Mouse (Mus musculus) hindbrain, embryonic 14.5 days (tissue): ENCODE measurements around the gene Rfc4. TPM values are rescaled to one million over a fixed set of nuclear protein-coding genes. Genes with fewer than 3 reads are reported as not detected.
A peak's percentile ranks its signal among the peaks of the same experiment; 100 is the strongest.

Experiments used
- ATAC-seq: fragments of 200-750 bp; cut with Nextera tagmentation; 2 replicates; pipeline ENCODE4 v1.8.0; 2017; ENCODE audit warnings: moderate number of reproducible peaks, mild to moderate bottlenecking, moderate TSS enrichment, moderate library complexity; ENCODE audit not compliant: low FRiP score
- DNase-seq: peaks from one replicate; pipeline ENCODE4 v3.0.0-alpha.2; 2015; ENCODE audit warnings: low spot score
- H3K27ac ChIP-seq: fragments of 300-500 bp; sonication (generic); 2 replicates; pipeline ENCODE4 v1.5.1; 2014; ENCODE audit warnings: mild to moderate bottlenecking, moderate library complexity
- H3K27me3 ChIP-seq: fragments of 300-500 bp; sonication (generic); 2 replicates; pipeline ENCODE4 v1.6.1; 2014; ENCODE audit warnings: mild to moderate bottlenecking, low read length, mixed read lengths; ENCODE audit not compliant: control insufficient read depth, insufficient read depth
- H3K36me3 ChIP-seq: fragments of 300-500 bp; sonication (generic); replicated peaks from 2 replicates; pipeline ENCODE4 v1.6.1; 2014; ENCODE audit not compliant: control insufficient read depth, insufficient read depth
- H3K4me1 ChIP-seq: fragments of 300-500 bp; sonication (generic); replicated peaks from 2 replicates; pipeline ENCODE4 v1.6.1; 2014; ENCODE audit warnings: antibody characterized with exemption, low read length, mixed read lengths; ENCODE audit not compliant: control insufficient read depth, insufficient read depth
- H3K4me2 ChIP-seq: fragments of 300-500 bp; sonication (generic); replicated peaks from 2 replicates; pipeline ENCODE4 v1.6.1; 2014; ENCODE audit warnings: mild to moderate bottlenecking, moderate library complexity
- H3K4me3 ChIP-seq: fragments of 300-500 bp; sonication (generic); replicated peaks from 2 replicates; pipeline ENCODE4 v1.5.1; 2014; ENCODE audit warnings: mild to moderate bottlenecking, low read length
- H3K9ac ChIP-seq: fragments of 300-500 bp; sonication (generic); 2 replicates; pipeline ENCODE4 v1.6.1; 2014
- H3K9me3 ChIP-seq: fragments of 300-500 bp; sonication (generic); 2 replicates; pipeline ENCODE4 v1.6.1; 2016; ENCODE audit warnings: low read length; ENCODE audit not compliant: control insufficient read depth
- WGBS: fragments of 180-500 bp; shearing (Covaris S2); extraction: QIAGEN DNeasy Blood & Tissue Kit; methylation state at CpG from one replicate; pipeline ENCODE4 v1.1.7; 2014; 5-methylcytosine and 5-hydroxymethylcytosine counted together
- polyA plus RNA-seq: library from polyadenylated mRNA; unstranded; fragments of >200 nt; fragmentation: Nextera tagmentation; extraction: Ambion mirVana; gene quantifications from 2 replicates; pipeline ENCODE4 v1.2.1, GENCODE M21; 2014

The Rfc4 gene
- polyA plus RNA-seq, 1 experiment from 2014 or later, result 43.1 TPM

GRCm38 (mm10) chr16:23144326-23144725 is 16.8 kb upstream of the Rfc4 start:
- no peaks in the 10 kb centered on the region for H3K27me3 ChIP-seq
- ATAC-seq (no peak), DNase-seq (no peak)
- no peak overlapping the region for H3K4me3 ChIP-seq
- H3K9me3 ChIP-seq, result no peaks in the 10 kb centered on the region
- no peaks in the 10 kb centered on the region for H3K4me1 ChIP-seq
- no peak overlapping the region for H3K27ac ChIP-seq
- no peaks in the 10 kb centered on the region for H3K36me3 ChIP-seq
- no peak overlapping the region for H3K9ac ChIP-seq
- H3K4me2 ChIP-seq, result no peak overlapping the region
- whole genome bisulfite sequencing, result 84% methylated on average over 7 of the region's 7 CpGs

- ATAC-seq, result no peak
- WGBS, result 95% methylated on average over 3 of the region's 3 CpGs
Observed at GRCm38 (mm10) chr16:23140911-23141310, 13.4 kb upstream of the Rfc4 start.

GRCm38 (mm10) chr16:23136406-23136970 is 9.0 kb upstream of the Rfc4 start:
- H3K27me3 ChIP-seq, result no peaks in the 10 kb centered on the region
- ATAC-seq, result no peak
- no peak overlapping the region for H3K4me2 ChIP-seq
- no peaks in the 10 kb centered on the region for H3K4me1 ChIP-seq
- no peak overlapping the region for H3K9ac ChIP-seq
- no peak for DNase-seq
- no peak overlapping the region for H3K4me3 ChIP-seq
- no peak overlapping the region for H3K27ac ChIP-seq
- 73% methylated on average over 4 of the region's 4 CpGs for WGBS
- H3K9me3 ChIP-seq, result no peaks in the 10 kb centered on the region
- no peaks in the 10 kb centered on the region for H3K36me3 ChIP-seq

More at GRCm38 (mm10) chr16:23140911-23141310, 13.4 kb upstream of the Rfc4 start:
- H3K27me3 ChIP-seq, result no peaks in the 10 kb centered on the region
- H3K27ac ChIP-seq, result no peak overlapping the region
- DNase-seq, result no peak
- H3K36me3 ChIP-seq, result no peaks in the 10 kb centered on the region
- H3K4me3 ChIP-seq, result no peak overlapping the region
- H3K4me1 ChIP-seq, result no peaks in the 10 kb centered on the region
- H3K4me2 ChIP-seq, result no peak overlapping the region
- no peaks in the 10 kb centered on the region for H3K9me3 ChIP-seq
- H3K9ac ChIP-seq, result no peak overlapping the region

- Histone ChIP-seq H3K4me1 (no peaks in the 10 kb centered on the region), H3K9ac (no peak overlapping the region), H3K36me3 (no peaks in the 10 kb centered on the region), H3K4me2 (no peak overlapping the region), H3K9me3 (no peaks in the 10 kb centered on the region), H3K4me3 (no peak overlapping the region), H3K27ac (no peak overlapping the region), H3K27me3 (no peaks in the 10 kb centered on the region)
- peak; percentile 79 for DNase-seq
- no peak for ATAC-seq
- WGBS, result 21% methylated on average over 11 of the region's 11 CpGs
Observed at GRCm38 (mm10) chr16:23135421-23136149, 8.0 kb upstream of the Rfc4 start.

GRCm38 (mm10) chr16:23132336-23132735 is 4.8 kb upstream of the Rfc4 start:
- H3K36me3 ChIP-seq, result no peaks in the 10 kb centered on the region
- H3K4me3 ChIP-seq, result no peak overlapping the region
- H3K4me1 ChIP-seq, result peaks cover 7% of the 10 kb centered on the region
- no peak overlapping the region for H3K9ac ChIP-seq
- 90% methylated on average over 1 of the region's 1 CpGs for WGBS
- no peak for ATAC-seq
- H3K4me2 ChIP-seq, result no peak overlapping the region
- no peaks in the 10 kb centered on the region for H3K27me3 ChIP-seq
- H3K27ac ChIP-seq, result no peak overlapping the region
- DNase-seq, result no peak
- no peaks in the 10 kb centered on the region for H3K9me3 ChIP-seq

GRCm38 (mm10) chr16:23130303-23130702 is 2.8 kb upstream of the Rfc4 start:
- WGBS, result 94% methylated on average over 3 of the region's 3 CpGs
- Histone ChIP-seq H3K27ac (no peak overlapping the region), H3K9ac (no peak overlapping the region), H3K4me1 (peaks cover 16% of the 10 kb centered on the region), H3K4me2 (no peak overlapping the region), H3K9me3 (no peaks in the 10 kb centered on the region), H3K4me3 (no peak overlapping the region), H3K36me3 (no peaks in the 10 kb centered on the region), H3K27me3 (no peaks in the 10 kb centered on the region)
- no peak for ATAC-seq
- DNase-seq, result no peak

- Histone ChIP-seq H3K9ac (peak overlapping the region; percentile 94), H3K9me3 (no peaks in the 10 kb centered on the region), H3K27ac (peak overlapping the region; percentile 98), H3K36me3 (peaks cover 7% of the 10 kb centered on the region; the same call in 1 of the 2 replicates), H3K4me3 (peak overlapping the region; percentile 87), H3K27me3 (no peaks in the 10 kb centered on the region), H3K4me2 (peak overlapping the region; percentile 93), H3K4me1 (peaks cover 16% of the 10 kb centered on the region)
- 2% methylated on average over 4 of the region's 4 CpGs for WGBS
- no peak for ATAC-seq
- no peak for DNase-seq
Observed at GRCm38 (mm10) chr16:23127311-23127672, 245 bp downstream of the Rfc4 start.

GRCm38 (mm10) chr16:23124398-23124797 is 3.1 kb downstream of the Rfc4 start:
- H3K4me2 ChIP-seq, result no peak overlapping the region
- H3K27ac ChIP-seq, result no peak overlapping the region
- no peak for DNase-seq
- H3K36me3 ChIP-seq, result peaks cover 31% of the 10 kb centered on the region; the same call in 1 of the 2 replicates
- no peak for ATAC-seq
- H3K27me3 ChIP-seq, result no peaks in the 10 kb centered on the region
- peaks cover 16% of the 10 kb centered on the region for H3K4me1 ChIP-seq
- no peaks in the 10 kb centered on the region for H3K9me3 ChIP-seq
- H3K9ac ChIP-seq, result no peak overlapping the region
- WGBS, result 91% methylated on average over 4 of the region's 4 CpGs
- no peak overlapping the region for H3K4me3 ChIP-seq

GRCm38 (mm10) chr16:23123104-23123503 is 4.4 kb downstream of the Rfc4 start:
- 96% methylated on average over 4 of the region's 4 CpGs for WGBS
- Histone ChIP-seq H3K27me3 (no peaks in the 10 kb centered on the region), H3K9ac (no peak overlapping the region), H3K4me1 (peaks cover 9% of the 10 kb centered on the region), H3K36me3 (peaks cover 37% of the 10 kb centered on the region), H3K27ac (no peak overlapping the region), H3K4me3 (no peak overlapping the region), H3K9me3 (no peaks in the 10 kb centered on the region), H3K4me2 (no peak overlapping the region)
- ATAC-seq (no peak), DNase-seq (no peak)
